Mouse (Mus musculus) ES-Bruce4 (cell line): Measurements from ENCODE around the gene Zkscan7. TPM values are rescaled to one million over a fixed set of nuclear protein-coding genes. Genes with fewer than 3 reads are reported as not detected.
"Not testable (repeated sequence)": the region's sequence is repeated elsewhere in the genome, so short reads cannot be mapped to it uniquely, and the experiment has no call there.

Experiments
- H3K27ac ChIP-seq: 2 replicates; pipeline ENCODE4 v1.5.1; 2012; ENCODE audit warnings: low read length, inconsistent platforms; ENCODE audit not compliant: insufficient read depth
- H3K27me3 ChIP-seq: 2 replicates; pipeline ENCODE4 v1.6.1; 2012; ENCODE audit warnings: mild to moderate bottlenecking, low read length, inconsistent platforms; ENCODE audit not compliant: control insufficient read depth, poor library complexity, insufficient read depth, severe bottlenecking
- H3K36me3 ChIP-seq: 2 replicates; pipeline ENCODE4 v1.6.1; 2012; ENCODE audit warnings: inconsistent platforms, mild to moderate bottlenecking, low read length, moderate library complexity; ENCODE audit not compliant: control insufficient read depth, poor library complexity, insufficient read depth, severe bottlenecking
- H3K4me1 ChIP-seq: one replicate; pipeline ENCODE4 v1.8.1; 2011; ENCODE audit warnings: low read length; ENCODE audit not compliant: control insufficient read depth, insufficient read depth
- H3K4me3 ChIP-seq: 2 replicates; pipeline ENCODE4 v1.5.1; 2011; ENCODE audit warnings: low read depth, mild to moderate bottlenecking, low read length
- H3K9ac ChIP-seq: 2 replicates; pipeline ENCODE4 v1.6.1; 2012; ENCODE audit warnings: low read depth, mild to moderate bottlenecking, inconsistent platforms; ENCODE audit not compliant: poor library complexity, severe bottlenecking
- H3K9me3 ChIP-seq: replicated peaks from 2 replicates; pipeline ENCODE4 v1.6.1; 2012; ENCODE audit warnings: mild to moderate bottlenecking, low read length, inconsistent platforms; ENCODE audit not compliant: control insufficient read depth, poor library complexity, insufficient read depth, severe bottlenecking
- CTCF ChIP-seq: IDR thresholded peaks from one replicate; pipeline ENCODE4 v1.8.1; 2011; ENCODE audit warnings: low read depth, low read length
- EP300 ChIP-seq: IDR thresholded peaks from 2 replicates; pipeline ENCODE4 v1.6.1; 2011; ENCODE audit warnings: low read depth, low read length; ENCODE audit not compliant: insufficient read depth
- POLR2A ChIP-seq: IDR thresholded peaks from one replicate; pipeline ENCODE4 v1.8.1; 2011; ENCODE audit warnings: low read length; ENCODE audit not compliant: insufficient read depth
- polyA plus RNA-seq: library from polyadenylated mRNA; stranded (reverse); fragments of >200 nt; gene quantifications from 2 replicates; pipeline ENCODE4 v1.2.4, GENCODE M21; 2011; ENCODE audit warnings: low read depth; ENCODE audit not compliant: missing spikeins, insufficient read depth, insufficient read length

Gene Zkscan7
- polyA plus RNA-seq, 1 experiment, result 3.6 TPM

DNA sequence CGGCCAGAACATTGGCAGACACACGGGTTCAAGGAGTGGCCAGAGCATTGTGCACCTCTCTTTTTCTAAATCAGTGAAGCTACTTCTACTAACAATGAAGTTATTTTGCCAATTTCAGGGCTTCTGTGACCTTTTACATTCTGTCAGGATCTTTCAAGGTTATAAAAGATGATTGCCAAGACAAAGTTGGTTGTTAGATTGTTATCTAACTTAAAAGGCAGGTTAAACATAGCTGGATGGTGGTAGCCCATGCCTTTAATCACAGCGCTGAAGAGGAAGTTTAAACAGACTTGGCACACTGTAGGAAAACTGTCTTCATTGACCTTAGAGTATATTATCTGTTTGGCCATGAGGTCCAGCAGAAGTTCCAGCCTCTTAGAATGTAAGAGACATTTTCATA, 39.9 kb upstream of the Zkscan7 start:
- H3K27ac ChIP-seq, result no peak overlapping the region
- TF ChIP-seq CTCF, result no peak
- no peak for TF ChIP-seq POLR2A
- no peak for TF ChIP-seq EP300
- H3K27me3 ChIP-seq, result no peaks in the 10 kb centered on the region
- peaks cover 9% of the 10 kb centered on the region; the same call in 1 of the 2 replicates for H3K9me3 ChIP-seq
- H3K36me3 ChIP-seq, result no peaks in the 10 kb centered on the region
- H3K4me3 ChIP-seq, result no peak overlapping the region
- H3K9ac ChIP-seq, result no peak overlapping the region
- H3K4me1 ChIP-seq, result no peaks in the 10 kb centered on the region

- H3K36me3 ChIP-seq, result no peaks in the 10 kb centered on the region
- TF ChIP-seq EP300 (no peak), CTCF (no peak), POLR2A (no peak)
- no peak overlapping the region for H3K9ac ChIP-seq
- no peak overlapping the region for H3K4me3 ChIP-seq
- no peaks in the 10 kb centered on the region for H3K27me3 ChIP-seq
- H3K4me1 ChIP-seq, result no peaks in the 10 kb centered on the region
- no peak overlapping the region for H3K27ac ChIP-seq
- H3K9me3 ChIP-seq, result peaks cover 10% of the 10 kb centered on the region; the same call in 1 of the 2 replicates
These were observed 39.3 kb upstream of the Zkscan7 start for GRCm38 (mm10) chr9:122846156-122846555.

GRCm38 (mm10) chr9:122847811-122848311, 37.6 kb upstream of the Zkscan7 start:
- not testable (repeated sequence) for H3K4me1 ChIP-seq, H3K36me3 ChIP-seq, H3K9ac ChIP-seq, H3K27ac ChIP-seq, H3K27me3 ChIP-seq, H3K4me3 ChIP-seq
- peaks cover 19% of the 10 kb centered on the region for H3K9me3 ChIP-seq

DNA sequence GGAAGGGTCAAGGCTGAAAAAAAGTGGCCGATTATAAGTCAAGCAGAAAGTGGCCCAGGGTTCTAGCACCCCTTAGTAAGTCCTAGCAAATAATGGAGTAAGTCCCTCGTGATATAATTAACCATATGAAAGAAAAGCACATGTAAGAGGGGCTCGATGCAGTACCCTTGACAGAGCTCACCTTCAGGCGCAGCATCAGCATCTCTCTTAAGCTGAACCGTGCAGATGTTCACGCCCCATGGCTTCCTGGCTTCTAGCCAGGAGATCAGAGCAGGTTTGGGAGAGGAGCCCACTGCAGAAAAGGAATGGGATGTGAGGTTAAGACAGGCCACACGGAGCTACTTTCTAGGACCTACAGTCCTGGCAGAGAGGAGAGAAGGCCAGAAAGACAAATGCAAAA, 31.0 kb upstream of the Zkscan7 start:
- Histone ChIP-seq H3K27me3 (no peaks in the 10 kb centered on the region), H3K4me1 (no peaks in the 10 kb centered on the region), H3K4me3 (no peak overlapping the region), H3K27ac (no peak overlapping the region), H3K9ac (no peak overlapping the region), H3K36me3 (peaks cover 56% of the 10 kb centered on the region), H3K9me3 (peaks cover 71% of the 10 kb centered on the region)
- no peak for TF ChIP-seq CTCF
- no peak for TF ChIP-seq EP300
- no peak for TF ChIP-seq POLR2A

DNA sequence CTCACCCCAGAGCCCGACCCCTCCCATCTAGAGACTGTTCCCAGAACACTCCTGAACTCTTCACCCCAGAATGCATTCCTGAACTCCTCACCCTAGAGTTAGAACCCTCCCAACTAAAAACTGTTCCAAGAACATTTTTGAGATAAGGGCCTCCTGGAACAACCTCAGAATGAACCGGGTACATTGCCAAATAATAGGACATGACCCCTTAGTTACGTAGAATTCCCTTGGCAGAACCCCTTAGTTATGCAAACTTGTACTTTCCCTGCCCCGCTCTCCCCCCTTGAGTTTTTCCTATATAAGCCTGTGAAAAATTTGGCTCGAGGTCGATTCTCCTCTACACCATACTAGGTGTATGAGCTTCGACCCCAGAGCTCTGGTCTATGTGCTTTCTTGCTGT, 30.3 kb upstream of the Zkscan7 start:
- H3K9me3 ChIP-seq, result peaks cover 77% of the 10 kb centered on the region
- peaks cover 62% of the 10 kb centered on the region for H3K36me3 ChIP-seq
- not testable (repeated sequence) for H3K4me1 ChIP-seq, H3K27me3 ChIP-seq, H3K9ac ChIP-seq, H3K4me3 ChIP-seq, H3K27ac ChIP-seq

DNA sequence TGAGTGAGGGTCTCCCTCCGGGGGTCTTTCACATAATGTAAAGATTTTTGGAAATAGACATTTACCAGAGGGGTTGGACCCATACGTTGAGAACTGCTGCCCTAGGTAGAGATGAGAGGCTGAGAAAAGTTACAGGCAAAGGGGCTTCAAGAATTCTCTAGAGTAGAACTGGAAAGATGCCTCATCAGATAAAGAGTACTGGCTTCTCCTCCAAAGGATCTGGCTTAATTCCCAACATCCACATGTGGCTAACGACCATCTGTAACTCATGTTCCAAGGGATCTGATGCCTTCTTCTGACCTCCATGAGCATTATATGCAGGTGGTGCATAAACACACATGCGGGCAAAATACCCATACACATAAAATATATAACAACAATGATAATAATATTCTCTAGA, 29.9 kb upstream of the Zkscan7 start:
- Histone ChIP-seq H3K27ac (no peak overlapping the region), H3K9me3 (peaks cover 78% of the 10 kb centered on the region), H3K9ac (no peak overlapping the region), H3K36me3 (peaks cover 65% of the 10 kb centered on the region), H3K4me1 (no peaks in the 10 kb centered on the region), H3K4me3 (no peak overlapping the region), H3K27me3 (no peaks in the 10 kb centered on the region)
- TF ChIP-seq POLR2A (no peak), EP300 (no peak), CTCF (no peak)
